Mouse (Mus musculus): Measurements from ENCODE around the gene Os9. TPM values are rescaled to one million over a fixed set of nuclear protein-coding genes. Genes with fewer than 3 reads are reported as not detected.

Gene Os9
- polyA plus RNA-seq, 1 experiment, result 104 TPM

GRCm38 (mm10) chr10:127048608-127049394, 72.1 kb downstream of the Os9 start:
- no peak for TF ChIP-seq GATA1 (IDR thresholded peaks at IDR 0.05; ENCODE audit: low read length)

- no peak for TF ChIP-seq GATA1 (IDR thresholded peaks at IDR 0.05; ENCODE audit: low read length)
These were observed 73.0 kb downstream of the Os9 start, which contains the start of gene Cyp27b1 for GRCm38 (mm10) chr10:127047954-127048353. TSS of gene Cyp27b1 (plus strand) at chr10:127048250.

Other genes with a start within 250 kb of the Os9 start
- 14.9 and 19.8 TPM in 2 replicates for gene Atp23, start 219.8 kb downstream of the Os9 start, polyA plus RNA-seq (2012)
- 101 and 131 TPM in 2 replicates for gene Ctdsp2, start 142.4 kb downstream of the Os9 start, polyA plus RNA-seq (2012)
- 0.04 TPM in 2 replicates for gene Avil, start 120.4 kb downstream of the Os9 start, polyA plus RNA-seq (2012)
- 69.6 and 77.9 TPM in 2 replicates for gene Tsfm, start 90.3 kb downstream of the Os9 start, polyA plus RNA-seq (2012)
- gene Mettl1, start 79.7 kb downstream of the Os9 start, polyA plus RNA-seq (2012), result 17.5 and 38.2 TPM in 2 replicates
- gene Eef1akmt3, start 79.6 kb downstream of the Os9 start, polyA plus RNA-seq (2012), result 0.09 and 0.10 TPM in 2 replicates
- gene Cyp27b1, start 72.9 kb downstream of the Os9 start, polyA plus RNA-seq (2012), result 0.03 and 0.11 TPM in 2 replicates
- gene March9, start 60.9 kb downstream of the Os9 start, polyA plus RNA-seq (2012), result 0.72 TPM in 2 replicates
- gene Cdk4, start 57.6 kb downstream of the Os9 start, polyA plus RNA-seq (2012), result 1,725 and 2,105 TPM in 2 replicates
- gene Tspan31, start 50.9 kb downstream of the Os9 start, polyA plus RNA-seq (2012), result 33.1 and 45.9 TPM in 2 replicates
- gene Agap2, start 45.8 kb downstream of the Os9 start, polyA plus RNA-seq (2012), result 0.14 and 0.28 TPM in 2 replicates
- 143 and 205 TPM in 2 replicates for gene B4galnt1, start 44.1 kb upstream of the Os9 start, polyA plus RNA-seq (2012)
- gene Slc26a10, start 59.5 kb upstream of the Os9 start, polyA plus RNA-seq (2012), result 0.33 and 0.66 TPM in 2 replicates
- 61.8 and 77.7 TPM in 2 replicates for gene Arhgef25, start 69.0 kb upstream of the Os9 start, polyA plus RNA-seq (2012)
- 129 and 155 TPM in 2 replicates for gene Dtx3, start 74.6 kb upstream of the Os9 start, polyA plus RNA-seq (2012)
- 78.0 and 80.6 TPM in 2 replicates for gene Pip4k2c, start 90.5 kb upstream of the Os9 start, polyA plus RNA-seq (2012)
- gene Kif5a, start 142.2 kb upstream of the Os9 start, polyA plus RNA-seq (2012), result 0.23 and 0.32 TPM in 2 replicates
- gene Dctn2, start 145.2 kb upstream of the Os9 start, polyA plus RNA-seq (2012), result 172 and 175 TPM in 2 replicates
- 225 and 300 TPM in 2 replicates for gene Mbd6, start 167.9 kb upstream of the Os9 start, polyA plus RNA-seq (2012)
- gene Mars, start 190.7 kb upstream of the Os9 start, polyA plus RNA-seq (2012), result 81.9 and 143 TPM in 2 replicates
- 21.2 and 32.2 TPM in 2 replicates for gene Arhgap9, start 200.8 kb upstream of the Os9 start, polyA plus RNA-seq (2012)
- 0.05 and 0.06 TPM in 2 replicates for gene Gli1, start 220.8 kb upstream of the Os9 start, polyA plus RNA-seq (2012)
- gene Inhbe, start 233.3 kb upstream of the Os9 start, polyA plus RNA-seq (2012), result not detected in 2 replicates
- not detected in 2 replicates for gene Inhbc, start 249.3 kb upstream of the Os9 start, polyA plus RNA-seq (2012)